Mouse (Mus musculus) cerebellum, adult 2 months (tissue): ENCODE data around the gene Gm11020.

ENCODE experiments used
- CTCF ChIP-seq: fragments of 200-500 bp; IDR thresholded peaks from 2 replicates; pipeline ENCODE4 v1.5.1; 2011; ENCODE audit warnings: low read depth, mild to moderate bottlenecking, control low read depth, low read length, moderate library complexity, borderline replicate concordance; ENCODE audit not compliant: insufficient read depth
- POLR2A ChIP-seq: fragments of 200-500 bp; IDR thresholded peaks from 2 replicates; pipeline ENCODE4 v1.6.1; 2011; ENCODE audit warnings: low read length, control low read depth, borderline replicate concordance; ENCODE audit not compliant: insufficient read depth

DNA sequence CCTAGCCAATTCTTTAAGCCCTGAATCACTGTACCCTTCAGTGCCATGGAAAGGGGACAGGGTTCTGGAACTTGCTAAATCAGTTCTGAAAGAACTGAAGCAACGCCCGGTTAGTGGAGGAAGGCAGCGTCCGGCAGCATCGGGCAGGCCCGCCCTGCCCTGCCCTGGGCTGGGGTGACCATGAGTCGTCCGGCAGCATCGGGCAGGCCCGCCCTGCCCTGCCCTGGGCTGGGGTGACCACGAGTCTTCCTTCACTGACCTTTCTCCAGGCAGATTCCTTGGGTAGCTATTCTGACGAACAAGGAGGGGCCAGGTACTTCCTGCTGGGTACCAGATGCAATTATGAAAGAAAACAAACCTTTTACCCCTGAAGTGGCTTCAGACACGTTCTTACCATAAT lies 28.7 kb downstream of the Gm11020 start:
- TF ChIP-seq CTCF (no peak), POLR2A (no peak)
